Mouse (Mus musculus): Measurements from ENCODE around the gene Wdr73.
"Not testable (repeated sequence)": the region's sequence is repeated elsewhere in the genome, so short reads cannot be mapped to it uniquely, and the experiment has no call there.

The Wdr73 gene

GRCm38 (mm10) chr7:80900944-80901501 lies at the start of gene Wdr73:
TSS of gene Wdr73 (minus strand) at chr7:80901269.
- DNase-seq (ENCODE audit: low spot score in 2 of 2) = peak; percentile 79 to 93

GRCm38 (mm10) chr7:80947445-80948350 lies 46.6 kb upstream of the Wdr73 start, which contains the start of gene Sec11a:
TSS of gene Sec11a (minus strand) at chr7:80947780.
- peak; percentile 95 to 96 for DNase-seq (ENCODE audit: low spot score in 2 of 2)

GRCm38 (mm10) chr7:80939808-80940207 lies 38.7 kb upstream of the Wdr73 start:
- DNase-seq (ENCODE audit: low spot score in 2 of 2) = no peak

- DNase-seq (ENCODE audit: low spot score in 2 of 2) = not testable (repeated sequence)
Measured at GRCm38 (mm10) chr7:80937304-80937666, 36.2 kb upstream of the Wdr73 start.

- DNase-seq (ENCODE audit: low spot score in 2 of 2) = not testable (repeated sequence)
Measured at GRCm38 (mm10) chr7:80936617-80937303, 35.7 kb upstream of the Wdr73 start.

GRCm38 (mm10) chr7:80935834-80936233 lies 34.8 kb upstream of the Wdr73 start:
- DNase-seq (ENCODE audit: low spot score in 2 of 2) = no peak

GRCm38 (mm10) chr7:80932777-80933176 lies 31.7 kb upstream of the Wdr73 start:
- no peak for DNase-seq (ENCODE audit: low spot score in 2 of 2)

- no peak for DNase-seq (ENCODE audit: low spot score in 2 of 2)
Measured at GRCm38 (mm10) chr7:80931618-80932207, 30.6 kb upstream of the Wdr73 start.

GRCm38 (mm10) chr7:80923165-80923564 lies 22.1 kb upstream of the Wdr73 start:
- DNase-seq (ENCODE audit: low spot score in 2 of 2) = no peak

- no peak for DNase-seq (ENCODE audit: low spot score in 2 of 2)
Measured at GRCm38 (mm10) chr7:80919647-80920008, 18.6 kb upstream of the Wdr73 start.

- peak in 1 of 2 experiments; percentile 37 for DNase-seq (ENCODE audit: low spot score in 2 of 2)
Measured at GRCm38 (mm10) chr7:80918982-80919646, 18.0 kb upstream of the Wdr73 start.

- DNase-seq (ENCODE audit: low spot score in 2 of 2) = no peak
Measured at GRCm38 (mm10) chr7:80917916-80918465, 16.9 kb upstream of the Wdr73 start.

- DNase-seq (ENCODE audit: low spot score in 2 of 2) = no peak
Measured at GRCm38 (mm10) chr7:80912496-80912895, 11.4 kb upstream of the Wdr73 start.

GRCm38 (mm10) chr7:80911053-80911452 lies 10.0 kb upstream of the Wdr73 start:
- peak in 1 of 2 experiments; percentile 32 for DNase-seq (ENCODE audit: low spot score in 2 of 2)

GRCm38 (mm10) chr7:80904921-80905515 lies 3.9 kb upstream of the Wdr73 start, which contains the start of gene Nmb:
TSS of gene Nmb (minus strand) at chr7:80905076.
- peak; percentile 44 to 71 for DNase-seq (ENCODE audit: low spot score in 2 of 2)

GRCm38 (mm10) chr7:80903625-80904422 lies 2.8 kb upstream of the Wdr73 start:
- DNase-seq (ENCODE audit: low spot score in 2 of 2) = peak in 1 of 2 experiments; percentile 13

GRCm38 (mm10) chr7:80901541-80902274 lies 639 bp upstream of the Wdr73 start:
- peak in 1 of 2 experiments; percentile 47 for DNase-seq (ENCODE audit: low spot score in 2 of 2)

- no peak for DNase-seq (ENCODE audit: low spot score in 2 of 2)
Measured at GRCm38 (mm10) chr7:80897721-80898120, 3.3 kb downstream of the Wdr73 start.

GRCm38 (mm10) chr7:80897134-80897533 lies 3.9 kb downstream of the Wdr73 start:
- no peak for DNase-seq (ENCODE audit: low spot score in 2 of 2)

Data from spleen, postnatal 10 days (tissue).